Mouse (Mus musculus) kidney, postnatal 14 days (tissue): ENCODE measurements around the gene Ntng1.

Experiments
- DNase-seq: peaks from one replicate; pipeline ENCODE4 v3.0.0; 2022; ENCODE audit warnings: mixed read lengths

The Ntng1 gene

DNA sequence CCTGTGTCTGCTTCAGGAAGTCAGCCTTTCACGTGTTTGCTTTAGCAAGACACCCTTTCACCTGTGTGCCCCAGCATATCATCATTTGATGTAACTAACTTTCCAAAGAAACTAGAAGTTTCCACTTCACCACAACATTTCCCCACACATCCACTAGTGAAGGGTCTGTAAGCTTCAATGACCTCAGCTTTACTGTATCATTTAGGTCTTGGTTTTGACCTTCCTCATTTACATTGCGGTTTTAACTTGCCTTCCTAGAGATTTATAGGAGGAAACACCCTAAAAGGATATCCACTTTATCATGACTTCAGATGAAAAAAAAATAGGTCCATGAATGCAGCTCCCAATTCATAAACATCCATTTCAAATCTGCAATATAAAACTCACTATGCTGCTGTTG, 89.7 kb downstream of the Ntng1 start:
- DNase-seq: no peak

- no peak for DNase-seq
Measured at GRCm38 (mm10) chr3:110048152-110048551, 95.7 kb downstream of the Ntng1 start.

GRCm38 (mm10) chr3:110046750-110047149, 97.1 kb downstream of the Ntng1 start:
- no peak for DNase-seq

- DNase-seq: no peak
Measured at GRCm38 (mm10) chr3:110044209-110044608, 99.6 kb downstream of the Ntng1 start.

DNA sequence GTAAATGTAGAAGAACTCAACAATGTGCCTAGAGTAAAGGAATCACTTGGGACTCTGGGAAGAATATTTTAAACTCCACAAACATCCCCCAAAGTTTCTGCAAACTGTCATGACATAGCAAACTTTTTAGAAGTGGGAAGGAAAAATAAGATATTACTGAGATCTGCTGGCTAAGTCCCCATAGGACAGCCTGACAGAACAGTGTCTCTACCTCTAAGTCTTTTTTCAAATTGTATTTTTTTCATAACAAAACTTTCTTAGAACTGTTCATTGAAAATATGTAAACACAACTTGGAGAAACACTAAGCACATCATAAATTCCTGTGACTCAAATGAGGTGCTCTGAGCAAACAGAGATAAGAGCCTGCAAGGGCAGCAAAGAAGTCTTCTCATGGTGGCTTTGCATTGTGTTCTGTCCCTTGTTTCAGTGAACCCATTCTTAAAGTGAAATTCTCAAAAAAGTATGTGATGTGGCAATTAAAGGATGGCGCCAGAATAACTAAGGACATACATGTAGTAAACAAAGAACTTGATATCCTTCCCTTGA, 100.1 kb downstream of the Ntng1 start:
- no peak for DNase-seq

- DNase-seq: no peak
Measured at GRCm38 (mm10) chr3:110022783-110023599, 120.8 kb downstream of the Ntng1 start.

GRCm38 (mm10) chr3:110010870-110011626, 132.8 kb downstream of the Ntng1 start:
- no peak for DNase-seq

DNA sequence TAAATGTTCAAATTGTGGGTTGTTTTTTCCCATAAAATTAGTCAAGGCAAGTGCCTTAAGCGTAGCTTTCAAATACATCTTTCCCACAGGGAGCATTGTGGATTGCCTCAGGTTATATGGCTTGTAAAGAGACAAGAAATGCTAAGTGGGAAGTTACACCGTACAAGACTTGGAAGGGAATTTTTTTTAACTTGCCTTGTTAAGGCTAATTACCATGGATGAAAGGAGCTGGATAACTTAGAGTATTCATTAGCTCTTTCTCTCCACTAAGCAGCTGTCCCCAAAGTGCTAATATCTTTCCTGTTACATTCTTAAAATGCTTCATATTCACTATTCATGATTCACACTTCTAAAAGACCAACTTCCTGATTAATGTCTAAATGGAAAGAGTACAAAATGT, 133.4 kb downstream of the Ntng1 start:
- DNase-seq: no peak

DNA sequence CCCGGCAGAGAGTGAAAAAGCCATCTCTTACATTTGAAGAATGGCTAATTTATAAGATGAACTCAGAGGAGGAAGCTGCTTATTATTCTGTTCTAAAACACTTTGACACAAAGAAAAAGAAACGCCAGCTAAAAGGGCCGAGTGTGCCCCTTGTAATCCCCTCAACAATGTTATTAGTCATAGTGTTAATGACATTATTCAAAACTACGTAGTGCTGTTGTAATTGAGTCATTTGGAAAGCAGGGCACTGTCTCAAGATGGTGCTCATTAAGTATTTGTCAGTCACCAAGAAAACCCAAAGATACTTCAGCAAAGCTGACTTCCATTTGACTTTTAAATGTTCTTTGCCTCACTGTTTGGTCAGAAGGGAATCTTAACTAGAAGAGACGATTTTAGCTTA, 143.5 kb downstream of the Ntng1 start:
- DNase-seq: no peak

GRCm38 (mm10) chr3:109995663-109996024, 148.2 kb downstream of the Ntng1 start:
- no peak for DNase-seq

DNA sequence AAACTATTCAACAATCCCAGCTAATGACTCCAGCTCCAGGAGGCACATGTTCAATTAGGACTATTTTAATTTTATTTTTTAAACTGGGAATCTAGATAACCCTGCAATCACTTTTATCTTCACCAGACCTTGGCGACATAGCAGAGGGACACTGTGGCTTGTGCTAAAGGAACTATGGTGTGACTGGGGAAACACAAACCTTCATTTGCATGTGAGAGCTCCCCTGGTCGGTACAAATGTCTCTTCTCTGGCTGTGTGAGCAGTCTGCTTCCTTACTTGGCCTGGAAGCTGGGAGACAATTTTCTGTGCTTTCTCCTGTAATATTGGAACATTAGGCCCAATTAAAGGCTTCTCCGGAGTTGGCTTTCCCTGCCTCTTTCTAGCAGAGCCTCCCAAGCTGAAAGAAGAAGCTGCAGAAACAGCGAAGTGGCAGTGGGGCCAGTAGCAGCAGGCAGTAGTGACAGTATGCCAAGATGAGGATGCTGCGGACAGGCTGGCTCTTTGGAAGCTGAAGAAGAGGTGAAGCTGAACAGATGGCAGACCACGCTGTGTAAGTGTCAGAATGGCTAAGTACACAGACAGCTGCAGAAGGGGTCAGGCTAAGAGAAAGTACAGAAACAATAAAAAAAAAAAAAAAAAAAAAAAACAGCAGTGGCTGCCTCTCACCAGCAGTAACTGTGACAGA, 148.7 kb downstream of the Ntng1 start:
- DNase-seq: no peak

- DNase-seq: no peak
Measured at GRCm38 (mm10) chr3:109984086-109984485, 159.7 kb downstream of the Ntng1 start.

DNA sequence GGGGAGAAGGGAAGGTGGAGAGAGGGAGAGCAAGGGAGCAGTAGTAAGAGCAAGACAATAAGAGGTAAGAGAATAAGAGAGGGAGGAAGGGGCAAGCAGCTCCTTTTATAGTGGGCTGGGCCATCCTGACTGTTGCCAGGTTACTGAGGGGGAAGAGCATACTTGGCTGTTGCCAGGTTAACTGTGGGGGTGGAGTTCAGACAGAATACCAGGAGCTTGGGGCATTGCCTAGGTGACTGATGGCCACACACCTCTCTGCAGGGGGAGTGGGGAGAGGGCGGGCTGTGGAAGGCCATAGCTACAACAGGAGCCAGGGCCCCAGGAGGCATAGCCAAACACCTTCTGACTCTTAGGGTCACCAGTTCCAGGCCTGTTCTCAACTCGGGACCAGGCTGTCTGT, 166.2 kb downstream of the Ntng1 start:
- DNase-seq: no peak

GRCm38 (mm10) chr3:109975106-109975505, 168.7 kb downstream of the Ntng1 start:
- DNase-seq: no peak

DNA sequence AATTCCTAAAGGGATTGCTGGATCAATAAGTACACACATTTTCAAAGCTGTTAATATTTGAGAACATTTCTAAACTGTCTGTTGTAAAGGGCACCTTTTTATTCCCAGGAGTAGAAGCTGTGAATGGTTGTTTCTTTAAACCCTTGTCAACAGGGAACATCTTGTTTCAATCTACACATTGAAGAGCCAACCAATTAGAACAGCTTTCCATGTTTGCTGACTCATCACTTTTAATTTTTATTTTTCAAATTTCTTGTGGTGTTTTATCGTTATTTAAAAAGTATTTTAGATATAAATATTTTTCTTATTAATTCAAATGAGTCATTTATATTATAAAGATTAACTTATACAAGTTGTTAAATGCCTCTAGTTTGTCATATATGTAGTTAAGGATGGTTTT, 172.3 kb downstream of the Ntng1 start:
- DNase-seq: no peak

- no peak for DNase-seq
Measured at GRCm38 (mm10) chr3:109970181-109970580, 173.6 kb downstream of the Ntng1 start.

GRCm38 (mm10) chr3:109962631-109963030, 181.2 kb downstream of the Ntng1 start:
- no peak for DNase-seq

DNA sequence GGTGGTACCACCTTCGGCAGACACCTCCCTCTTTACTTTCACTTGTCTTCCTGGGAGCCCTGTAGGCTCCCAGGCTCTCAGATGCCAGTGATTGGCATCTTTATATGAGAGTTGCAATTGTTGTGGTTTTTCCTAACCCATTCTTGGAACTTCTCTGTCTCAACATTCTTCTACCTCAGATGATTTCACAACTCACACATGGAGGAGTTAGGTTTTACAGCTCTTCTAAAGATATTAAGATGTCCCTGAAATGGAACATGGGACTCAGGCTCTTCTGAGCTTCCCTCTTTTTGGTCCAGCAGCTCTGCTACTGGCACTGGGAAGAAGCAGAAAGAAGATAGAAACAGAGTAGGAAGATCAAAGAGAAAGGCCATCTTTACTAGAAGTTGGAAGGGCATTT, 200.9 kb downstream of the Ntng1 start:
- DNase-seq: no peak

DNA sequence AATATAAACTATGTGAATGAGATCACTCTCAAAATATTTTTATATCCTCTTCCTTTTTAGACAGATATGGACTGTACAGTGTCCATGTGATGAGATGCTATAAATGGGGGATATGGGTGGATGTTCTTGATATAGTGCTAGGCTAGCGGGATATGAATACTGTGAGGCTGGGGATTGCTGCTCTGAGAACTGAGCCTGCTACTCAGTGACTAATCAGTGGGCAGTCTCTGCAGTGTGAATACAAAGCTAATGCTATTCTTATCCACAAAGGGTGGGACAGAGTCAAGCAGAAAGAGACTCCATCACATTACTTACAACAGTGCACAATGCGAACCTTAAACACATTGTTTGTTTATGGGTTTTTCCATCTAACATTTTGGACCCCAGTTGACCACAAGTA, 206.2 kb downstream of the Ntng1 start:
- DNase-seq: no peak

DNA sequence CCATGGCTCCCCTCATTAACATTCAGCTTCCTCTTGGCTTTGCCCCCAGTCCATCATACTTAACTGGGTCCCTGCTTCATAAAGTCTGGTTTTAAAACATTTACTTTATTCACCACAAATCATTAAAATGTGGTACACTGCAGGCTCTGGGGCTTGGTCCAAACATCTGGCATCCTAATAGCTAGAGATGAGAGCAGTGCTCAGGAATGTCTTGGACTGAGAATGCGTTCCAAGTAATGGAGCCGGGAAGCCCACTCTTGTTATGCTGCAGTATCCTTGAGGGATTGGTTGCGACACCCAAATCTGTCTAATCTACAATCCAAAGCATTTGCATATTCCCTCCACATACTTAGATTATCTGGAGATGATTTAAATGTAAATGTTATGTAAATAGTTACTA, 207.5 kb downstream of the Ntng1 start:
- peak; percentile 2 for DNase-seq

DNA sequence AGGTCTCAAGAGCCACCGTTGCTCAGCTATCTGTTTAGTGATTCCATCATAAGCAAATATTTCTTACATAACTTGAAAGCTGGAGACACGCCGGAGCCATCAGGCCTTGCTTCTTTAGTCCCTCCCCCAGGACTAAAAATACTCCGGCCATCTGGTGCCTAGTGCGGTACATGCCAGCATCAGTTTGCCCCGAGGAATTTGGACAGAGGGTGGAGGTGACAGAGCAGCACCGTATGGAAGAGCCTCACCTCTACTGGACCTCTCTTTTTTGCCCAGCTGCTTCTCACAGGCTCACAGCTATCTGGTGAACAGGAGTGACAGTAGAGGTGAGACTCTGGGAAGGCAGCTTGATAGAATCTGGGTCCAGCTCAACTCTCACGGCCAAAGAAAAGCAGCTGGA, 211.6 kb downstream of the Ntng1 start:
- DNase-seq: no peak

DNA sequence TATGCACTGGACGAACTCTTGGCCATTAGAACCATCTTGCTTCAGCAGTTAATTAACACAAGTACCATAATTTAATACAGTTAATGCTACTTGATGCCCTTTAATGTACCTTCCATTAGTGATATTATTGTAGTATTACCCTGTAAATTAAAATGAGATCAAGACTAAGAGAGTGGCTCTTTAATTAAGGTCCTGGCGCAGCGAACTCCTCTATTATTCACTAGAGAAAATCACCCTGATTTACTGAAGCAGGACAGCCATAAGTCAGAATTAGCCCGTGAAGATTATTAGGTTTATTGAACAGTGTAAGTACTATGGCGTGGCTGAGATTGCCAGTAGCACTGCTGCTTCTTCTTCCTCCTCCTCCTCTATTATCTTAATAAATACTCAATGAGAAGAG, 212.8 kb downstream of the Ntng1 start:
- DNase-seq: no peak

DNA sequence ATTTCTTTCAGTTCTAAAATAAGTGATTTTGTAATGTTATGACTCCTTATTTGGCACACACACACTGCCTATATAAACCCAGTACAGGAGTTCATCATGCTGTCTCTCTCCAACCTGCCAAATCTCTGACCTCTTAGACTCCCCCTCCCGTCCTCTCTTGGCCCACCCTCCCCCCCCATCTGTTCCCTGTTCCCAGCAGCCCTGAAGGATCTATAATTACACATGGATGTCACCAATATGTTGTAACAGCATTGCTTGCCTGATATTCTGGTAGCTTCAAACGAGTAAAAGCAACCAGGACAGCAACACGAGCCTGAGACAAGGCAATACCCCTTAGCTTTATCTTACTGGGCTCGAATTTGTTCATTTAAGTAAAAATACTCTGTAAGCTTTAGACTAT, 220.0 kb downstream of the Ntng1 start:
- no peak for DNase-seq

DNA sequence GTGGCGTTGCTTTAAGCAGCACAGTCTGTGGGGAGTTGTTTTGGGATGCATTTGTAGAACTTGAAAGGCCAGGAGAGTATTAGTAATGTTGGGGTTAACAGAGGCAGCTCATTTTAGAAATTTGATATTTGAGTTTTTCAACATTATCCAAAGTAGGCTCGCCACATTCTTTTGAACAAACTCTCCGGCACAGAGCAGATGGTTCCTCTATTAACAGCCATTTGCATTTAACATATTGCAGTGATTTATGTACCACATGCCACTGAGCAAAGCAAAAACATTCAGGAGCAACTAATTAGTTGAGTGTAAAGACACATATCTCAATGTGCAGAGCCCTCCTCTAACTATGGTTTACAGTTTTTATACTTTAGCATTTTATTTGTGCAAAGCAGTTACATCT, 224.8 kb downstream of the Ntng1 start:
- no peak for DNase-seq
